Mouse (Mus musculus): ENCODE data around the gene Stn1. TPM values are rescaled to one million over a fixed set of nuclear protein-coding genes. Genes with fewer than 3 reads are reported as not detected.

Stn1 gene
- polyA plus RNA-seq, 1 experiment from 2014 or later = 44.2 TPM

- no peak overlapping the region for H3K9ac ChIP-seq
- H3K36me3 ChIP-seq = peaks cover 29% of the 10 kb centered on the region
- H3K4me3 ChIP-seq = no peak overlapping the region
- H3K4me1 ChIP-seq = peaks cover 13% of the 10 kb centered on the region
- no peaks in the 10 kb centered on the region for H3K27me3 ChIP-seq
- ATAC-seq (ENCODE audit: low FRiP score) = no peak
- WGBS = 80% methylated on average over 4 of the region's 4 CpGs
- H3K4me2 ChIP-seq (replicated peaks) = no peak overlapping the region
- no peak overlapping the region for H3K27ac ChIP-seq
- no peaks in the 10 kb centered on the region for H3K9me3 ChIP-seq (replicated peaks)
Measured at GRCm38 (mm10) chr19:47513618-47513897, 23.7 kb downstream of the Stn1 start.

GRCm38 (mm10) chr19:47512794-47513617, 24.3 kb downstream of the Stn1 start:
- H3K36me3 ChIP-seq = peaks cover 29% of the 10 kb centered on the region
- H3K4me3 ChIP-seq = no peak overlapping the region
- no peaks in the 10 kb centered on the region for H3K27me3 ChIP-seq
- no peaks in the 10 kb centered on the region for H3K9me3 ChIP-seq (replicated peaks)
- WGBS = 88% methylated on average over 21 of the region's 21 CpGs
- ATAC-seq (ENCODE audit: low FRiP score) = no peak
- peak overlapping the region; percentile 17; the same call in 1 of the 2 replicates for H3K27ac ChIP-seq
- H3K9ac ChIP-seq = no peak overlapping the region
- no peak overlapping the region for H3K4me2 ChIP-seq (replicated peaks)
- H3K4me1 ChIP-seq = peaks cover 13% of the 10 kb centered on the region

DNA sequence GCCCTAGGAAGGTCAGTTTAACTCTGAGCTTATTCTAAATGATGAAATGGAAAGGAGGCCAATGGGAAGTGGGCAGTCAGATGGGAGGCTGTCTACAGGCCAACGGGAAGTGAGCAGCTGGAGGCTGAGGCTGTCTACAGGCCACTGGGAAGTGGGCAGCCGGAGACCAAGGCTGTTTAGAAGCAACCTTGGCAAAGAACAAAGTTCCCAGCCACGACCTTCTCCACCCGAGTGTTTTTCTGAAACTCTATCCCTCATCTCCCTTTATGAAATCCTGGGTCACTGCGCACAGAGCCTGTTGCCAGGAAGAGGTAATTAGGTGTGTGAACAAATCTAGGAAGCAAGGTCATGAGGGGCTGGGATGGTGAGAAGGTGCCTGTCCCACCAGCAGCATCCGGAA, 25.3 kb downstream of the Stn1 start:
- Histone ChIP-seq H3K4me1 (peaks cover 17% of the 10 kb centered on the region), H3K9me3 (replicated peaks) (no peaks in the 10 kb centered on the region), H3K4me2 (replicated peaks) (no peak overlapping the region), H3K9ac (no peak overlapping the region), H3K27me3 (no peaks in the 10 kb centered on the region), H3K27ac (no peak overlapping the region), H3K36me3 (peaks cover 29% of the 10 kb centered on the region), H3K4me3 (no peak overlapping the region)
- WGBS = 71% methylated on average over 6 of the region's 6 CpGs
- no peak for ATAC-seq (ENCODE audit: low FRiP score)

GRCm38 (mm10) chr19:47511294-47511675, 26.0 kb downstream of the Stn1 start:
- no peak for ATAC-seq (ENCODE audit: low FRiP score)
- H3K4me3 ChIP-seq = no peak overlapping the region
- 62% methylated on average over 7 of the region's 7 CpGs for WGBS
- peak overlapping the region; percentile 33; the same call in 1 of the 2 replicates for H3K4me2 ChIP-seq (replicated peaks)
- no peak overlapping the region for H3K9ac ChIP-seq
- peak overlapping the region; percentile 77 for H3K27ac ChIP-seq
- H3K9me3 ChIP-seq (replicated peaks) = no peaks in the 10 kb centered on the region
- H3K27me3 ChIP-seq = no peaks in the 10 kb centered on the region
- peaks cover 17% of the 10 kb centered on the region for H3K4me1 ChIP-seq
- peaks cover 27% of the 10 kb centered on the region for H3K36me3 ChIP-seq

DNA sequence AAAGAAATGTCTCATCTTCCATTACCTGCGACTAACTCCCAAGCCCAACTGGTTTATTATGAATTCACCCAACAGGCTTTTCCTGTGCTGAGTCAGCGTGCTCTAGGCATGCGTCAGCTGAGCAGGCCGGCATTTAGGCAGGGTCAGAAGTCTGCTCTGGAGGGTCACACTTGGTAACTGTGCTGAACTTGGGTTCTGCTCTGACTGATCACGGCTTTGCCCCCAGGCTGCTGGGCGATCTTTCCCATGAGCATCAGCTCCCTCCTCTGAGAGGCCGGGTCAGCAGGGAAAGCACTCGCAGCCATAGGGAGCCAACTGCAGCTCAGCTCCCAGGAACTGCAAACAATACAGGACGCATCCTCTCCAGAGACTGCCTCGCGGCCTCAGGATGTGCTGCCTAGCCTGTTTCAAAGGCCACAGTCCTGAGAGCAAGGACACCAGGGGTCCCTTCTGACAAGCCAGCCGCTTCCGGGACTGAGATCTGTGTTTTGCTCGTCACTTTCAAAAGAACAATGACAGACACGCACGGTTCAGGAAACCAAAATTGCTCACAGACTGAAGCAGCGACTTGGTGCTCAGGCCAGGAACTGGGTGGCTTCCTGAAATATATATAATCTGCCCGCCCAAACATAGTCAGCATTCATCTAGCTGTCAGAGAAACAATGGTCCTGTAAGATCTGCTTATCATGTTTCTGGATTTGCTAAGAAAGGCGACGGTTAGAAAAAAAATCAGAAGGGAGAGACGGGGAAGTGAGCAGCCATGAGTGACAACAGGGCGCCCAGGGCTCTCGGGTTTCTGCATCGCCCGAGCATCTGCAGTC, 26.6 kb downstream of the Stn1 start:
- 24% methylated on average over 25 of the region's 25 CpGs for WGBS
- peak overlapping the region; percentile 35; the same call in 1 of the 2 replicates for H3K9ac ChIP-seq
- H3K27me3 ChIP-seq = no peaks in the 10 kb centered on the region
- no peaks in the 10 kb centered on the region for H3K9me3 ChIP-seq (replicated peaks)
- ATAC-seq (ENCODE audit: low FRiP score) = no peak
- H3K4me1 ChIP-seq = peaks cover 17% of the 10 kb centered on the region
- peaks cover 21% of the 10 kb centered on the region for H3K36me3 ChIP-seq
- peak overlapping the region; percentile 77 for H3K27ac ChIP-seq
- H3K4me3 ChIP-seq = no peak overlapping the region
- H3K4me2 ChIP-seq (replicated peaks) = peak overlapping the region; percentile 33

GRCm38 (mm10) chr19:47510135-47510472, 27.2 kb downstream of the Stn1 start:
- no peak for ATAC-seq (ENCODE audit: low FRiP score)
- H3K27ac ChIP-seq = peak overlapping the region; percentile 77

GRCm38 (mm10) chr19:47508771-47509281, 28.5 kb downstream of the Stn1 start:
- WGBS = 88% methylated on average over 5 of the region's 5 CpGs
- no peak for ATAC-seq (ENCODE audit: low FRiP score)
- no peak overlapping the region for H3K4me3 ChIP-seq
- no peaks in the 10 kb centered on the region for H3K27me3 ChIP-seq
- no peak overlapping the region for H3K4me2 ChIP-seq (replicated peaks)
- 0 out of 2 replicates have a peak, but pooled peaks cover 6% of the 10 kb centered on the region for H3K36me3 ChIP-seq
- H3K9me3 ChIP-seq (replicated peaks) = no peaks in the 10 kb centered on the region
- peaks cover 17% of the 10 kb centered on the region for H3K4me1 ChIP-seq
- H3K27ac ChIP-seq = 0 out of 2 replicates have a peak overlapping the region, but pooled peaks have one; percentile 30
- H3K9ac ChIP-seq = no peak overlapping the region

More at GRCm38 (mm10) chr19:47510135-47510472, 27.2 kb downstream of the Stn1 start:
- H3K4me2 ChIP-seq (replicated peaks) = no peak overlapping the region
- H3K9ac ChIP-seq = no peak overlapping the region
- H3K4me3 ChIP-seq = no peak overlapping the region
- peaks cover 17% of the 10 kb centered on the region for H3K4me1 ChIP-seq
- H3K36me3 ChIP-seq = peaks cover 16% of the 10 kb centered on the region
- H3K27me3 ChIP-seq = no peaks in the 10 kb centered on the region
- 80% methylated on average over 7 of the region's 7 CpGs for WGBS
- no peaks in the 10 kb centered on the region for H3K9me3 ChIP-seq (replicated peaks)

GRCm38 (mm10) chr19:47508191-47508590, 29.1 kb downstream of the Stn1 start:
- ATAC-seq (ENCODE audit: low FRiP score) = no peak
- 91% methylated on average over 3 of the region's 3 CpGs for WGBS
- H3K27ac ChIP-seq = 0 out of 2 replicates have a peak overlapping the region, but pooled peaks have one; percentile 9

DNA sequence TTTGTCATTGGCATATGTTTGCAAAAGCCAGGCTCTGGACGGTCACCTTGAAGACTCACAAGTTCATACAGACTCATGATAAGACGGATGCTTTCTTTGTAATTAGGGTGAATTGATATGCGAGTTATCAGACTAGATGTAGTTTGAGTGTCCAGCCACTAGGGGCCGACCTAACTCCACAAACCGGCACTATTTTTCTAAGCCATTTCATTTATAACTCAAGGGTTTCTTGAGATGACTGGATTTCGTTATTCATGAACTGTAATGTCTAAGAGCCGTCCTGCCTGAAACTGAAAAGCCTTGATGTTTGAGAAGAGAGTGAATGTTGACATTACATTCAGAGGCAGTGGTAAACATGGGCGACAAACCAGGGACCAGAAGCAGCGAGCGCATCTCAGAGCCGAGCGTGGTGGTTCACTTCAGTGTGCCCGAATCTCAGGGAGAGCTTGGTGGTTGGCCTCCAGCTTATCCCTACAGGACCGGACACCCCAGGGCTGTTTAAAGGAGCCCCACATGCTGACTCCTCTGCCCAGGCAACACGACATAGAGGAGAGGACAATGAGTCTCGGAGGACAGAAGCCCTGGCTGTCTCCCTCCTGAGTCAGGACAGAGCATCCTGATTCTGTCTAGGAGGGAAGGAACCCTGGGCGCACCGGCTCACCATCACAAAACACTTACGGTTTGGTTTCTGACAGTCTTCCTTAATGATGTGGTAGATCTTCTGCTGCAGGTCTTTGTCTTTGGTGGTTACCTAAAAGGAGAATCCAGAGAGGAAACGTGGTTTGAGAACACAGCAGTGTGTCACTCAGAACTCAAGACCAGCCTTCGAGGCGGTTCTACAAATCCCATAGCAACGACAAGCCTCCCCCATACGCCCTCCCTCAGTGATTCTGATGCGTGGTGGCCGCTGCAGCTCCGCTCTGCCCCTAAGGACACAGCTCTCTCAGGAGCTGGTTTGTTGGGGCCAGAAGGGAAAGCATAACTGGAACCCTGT, 29.9 kb downstream of the Stn1 start:
- H3K27ac ChIP-seq = no peak overlapping the region
- no peak for ATAC-seq (ENCODE audit: low FRiP score)
- no peaks in the 10 kb centered on the region for H3K27me3 ChIP-seq
- H3K9ac ChIP-seq = no peak overlapping the region
- H3K36me3 ChIP-seq = no peaks in the 10 kb centered on the region
- peaks cover 17% of the 10 kb centered on the region for H3K4me1 ChIP-seq
- no peaks in the 10 kb centered on the region for H3K9me3 ChIP-seq (replicated peaks)
- H3K4me2 ChIP-seq (replicated peaks) = no peak overlapping the region
- no peak overlapping the region for H3K4me3 ChIP-seq
- WGBS = 57% methylated on average over 27 of the region's 27 CpGs

More at GRCm38 (mm10) chr19:47508191-47508590, 29.1 kb downstream of the Stn1 start:
- Histone ChIP-seq H3K9me3 (replicated peaks) (no peaks in the 10 kb centered on the region), H3K36me3 (no peaks in the 10 kb centered on the region), H3K9ac (no peak overlapping the region), H3K4me3 (no peak overlapping the region), H3K27me3 (no peaks in the 10 kb centered on the region), H3K4me1 (peaks cover 17% of the 10 kb centered on the region), H3K4me2 (replicated peaks) (no peak overlapping the region)

DNA sequence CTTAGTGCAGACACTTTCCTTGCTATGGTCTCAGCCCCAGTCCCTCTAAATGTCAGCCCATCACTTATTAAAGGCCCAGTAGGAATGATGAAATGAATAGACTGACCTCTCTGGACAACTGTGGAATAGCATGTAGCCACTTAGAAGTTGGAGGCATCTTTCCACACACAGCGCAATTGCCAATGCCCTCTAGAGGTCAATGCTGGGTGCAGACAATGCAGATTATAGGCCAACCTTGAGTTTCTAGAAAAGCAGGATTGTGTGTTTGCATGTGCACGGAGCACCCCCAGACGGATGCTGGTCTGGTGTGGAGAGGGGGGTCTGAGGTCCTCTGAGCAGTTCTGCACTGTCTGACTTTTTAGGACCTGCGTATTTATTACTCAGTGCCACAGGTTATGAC, 33.7 kb downstream of the Stn1 start:
- H3K9me3 ChIP-seq (replicated peaks) = no peaks in the 10 kb centered on the region
- H3K27me3 ChIP-seq = no peaks in the 10 kb centered on the region
- ATAC-seq (ENCODE audit: low FRiP score) = peak; percentile 15; the same call in 1 of the 2 replicates
- peaks cover 3% of the 10 kb centered on the region; the same call in 1 of the 2 replicates for H3K4me1 ChIP-seq
- no peak overlapping the region for H3K4me3 ChIP-seq
- H3K27ac ChIP-seq = no peak overlapping the region
- no peak overlapping the region for H3K4me2 ChIP-seq (replicated peaks)
- no peak overlapping the region for H3K9ac ChIP-seq
- 62% methylated on average over 4 of the region's 4 CpGs for WGBS
- 0 out of 2 replicates have a peak, but pooled peaks cover 3% of the 10 kb centered on the region for H3K36me3 ChIP-seq

GRCm38 (mm10) chr19:47502563-47502962, 34.7 kb downstream of the Stn1 start:
- Histone ChIP-seq H3K9ac (no peak overlapping the region), H3K36me3 (0 out of 2 replicates have a peak, but pooled peaks cover 3% of the 10 kb centered on the region), H3K27ac (no peak overlapping the region), H3K4me2 (replicated peaks) (no peak overlapping the region), H3K27me3 (no peaks in the 10 kb centered on the region), H3K4me1 (peaks cover 3% of the 10 kb centered on the region; the same call in 1 of the 2 replicates), H3K4me3 (no peak overlapping the region), H3K9me3 (replicated peaks) (no peaks in the 10 kb centered on the region)
- no peak for ATAC-seq (ENCODE audit: low FRiP score)
- WGBS = 77% methylated on average over 8 of the region's 8 CpGs

Measured in hindbrain, embryonic 12.5 days (tissue).